Mouse (Mus musculus) thymus, postnatal 0 days (tissue): ENCODE data around the gene Shtn1. TPM values are rescaled to one million over a fixed set of nuclear protein-coding genes. Genes with fewer than 3 reads are reported as not detected.
A peak's percentile ranks its signal among the peaks of the same experiment; 100 is the strongest.

Source experiments
- DNase-seq: peaks from one replicate; pipeline ENCODE4 v3.0.0-alpha.2; 2015; ENCODE audit warnings: low spot score
- polyA plus RNA-seq: library from polyadenylated mRNA; unstranded; fragments of >200 nt; fragmentation: Nextera tagmentation; extraction: Ambion mirVana; gene quantifications from 2 replicates; pipeline ENCODE4 v1.2.1, GENCODE M21; 2015

Gene Shtn1
- polyA plus RNA-seq, 1 experiment from 2014 or later, result 2.3 TPM

DNA sequence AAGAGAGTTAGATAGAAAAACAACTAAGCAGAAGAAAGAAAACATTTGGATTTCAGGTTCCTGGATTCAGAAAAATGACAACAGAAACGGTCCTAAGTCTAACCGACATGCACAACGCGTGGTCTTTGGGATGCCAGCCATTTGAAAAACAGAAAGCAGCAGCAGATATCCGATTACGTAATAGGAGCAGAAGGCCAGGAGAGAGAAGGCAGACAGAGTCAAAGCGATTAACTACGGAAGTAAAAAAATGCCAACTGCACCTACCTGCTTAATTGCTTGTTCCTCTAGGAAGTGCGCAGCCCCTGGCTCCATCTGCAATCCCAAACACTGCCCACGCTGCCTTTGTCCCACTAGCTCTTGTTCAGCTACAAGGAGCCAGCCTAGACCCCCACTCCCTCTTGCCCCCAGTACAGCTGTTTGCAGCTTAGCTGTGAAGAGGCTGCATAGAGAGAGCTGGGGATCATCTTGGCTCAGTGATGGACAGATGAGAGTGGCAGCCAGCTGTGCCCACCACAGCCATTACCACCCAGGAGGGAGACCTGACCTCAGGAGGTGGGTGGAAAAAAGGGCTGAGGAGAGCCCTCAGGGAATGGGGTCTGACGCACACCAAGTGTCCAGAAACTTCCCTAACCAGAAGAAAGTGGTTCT is 100.6 kb downstream of the Shtn1 start:
- DNase-seq, result no peak

GRCm38 (mm10) chr19:58974126-58974525 is 101.8 kb downstream of the Shtn1 start:
- no peak for DNase-seq

DNA sequence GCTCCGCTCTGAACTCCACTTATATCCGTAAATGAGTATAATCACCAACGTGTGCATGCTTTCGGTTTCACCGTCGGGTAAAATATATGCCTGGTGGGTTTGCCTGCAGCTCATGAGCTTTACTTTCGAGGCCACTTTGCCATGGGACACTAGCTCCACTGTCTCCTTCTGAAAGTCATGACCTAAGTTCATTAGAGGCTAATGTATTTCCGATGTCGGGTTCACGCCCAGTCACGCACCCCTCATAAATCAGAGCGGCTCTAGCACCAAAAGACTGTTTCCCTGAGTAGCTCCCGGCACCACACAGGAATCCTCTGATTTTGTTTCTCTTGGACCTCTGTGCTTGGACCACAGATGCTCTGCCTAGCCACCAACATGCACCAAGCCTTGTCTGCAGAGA is 105.1 kb downstream of the Shtn1 start:
- DNase-seq, result no peak

DNA sequence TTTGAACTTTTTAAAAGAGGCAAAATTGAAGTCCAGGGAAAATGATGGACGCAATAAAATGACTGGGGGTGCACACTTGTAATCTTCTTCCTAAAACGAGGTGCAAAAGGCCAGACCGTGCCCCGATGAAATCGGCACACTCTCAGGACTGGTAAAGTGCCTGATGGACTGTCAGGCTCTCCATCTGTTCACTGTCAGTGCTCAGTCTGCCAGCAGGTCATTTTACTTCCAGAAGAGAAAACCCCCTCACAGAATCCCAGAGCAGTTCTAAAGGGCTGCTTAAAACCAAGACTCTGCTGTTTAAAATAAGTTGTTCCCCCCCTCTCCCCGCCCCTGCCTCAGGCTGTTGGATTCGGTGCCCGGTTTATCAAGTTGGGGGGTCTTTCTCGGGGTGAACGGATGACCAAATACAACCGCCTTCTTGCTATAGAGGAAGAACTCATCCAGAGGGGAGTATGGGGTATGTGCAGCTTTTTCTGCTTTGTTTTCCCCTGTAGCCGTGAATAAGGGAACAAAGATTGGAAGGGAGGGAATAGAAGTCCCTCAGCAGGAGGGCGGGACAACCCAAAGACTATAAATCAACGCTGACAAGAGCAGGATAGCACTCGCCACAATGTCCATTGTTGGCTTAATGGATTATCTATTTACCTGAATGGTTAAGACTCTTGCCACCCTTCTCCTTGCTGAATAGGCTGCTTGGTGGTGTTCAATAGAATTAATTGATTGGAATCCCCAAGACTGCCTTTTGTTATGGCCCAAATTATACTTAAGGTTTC is 107.0 kb downstream of the Shtn1 start:
- DNase-seq, result no peak

- no peak for DNase-seq
Observed at GRCm38 (mm10) chr19:58963011-58963410, 112.9 kb downstream of the Shtn1 start.

DNA sequence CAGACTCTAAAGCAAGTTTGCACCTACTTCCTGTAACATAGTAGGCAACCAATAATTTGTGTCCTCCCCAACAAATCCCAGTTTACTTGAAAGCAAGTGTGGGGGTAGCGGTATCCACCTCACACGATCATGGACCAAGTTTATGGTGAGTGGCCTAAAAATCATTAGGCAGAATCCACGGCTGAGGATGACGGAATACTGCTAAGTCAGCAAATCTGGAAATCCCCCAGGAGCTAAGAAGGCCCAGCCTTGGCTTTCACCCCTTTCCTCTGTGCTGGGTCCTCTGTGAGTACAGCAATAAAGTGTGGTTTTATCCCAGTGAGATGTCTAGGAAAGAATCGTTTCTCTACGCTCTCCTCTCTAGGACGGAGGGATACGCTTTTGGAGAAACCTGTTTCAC is 121.1 kb downstream of the Shtn1 start:
- DNase-seq, result no peak

- no peak for DNase-seq
Observed at GRCm38 (mm10) chr19:58952236-58952635, 123.7 kb downstream of the Shtn1 start.

- DNase-seq, result no peak
Observed at GRCm38 (mm10) chr19:58951521-58951920, 124.4 kb downstream of the Shtn1 start.

- no peak for DNase-seq
Observed at GRCm38 (mm10) chr19:58945959-58946358, 129.9 kb downstream of the Shtn1 start.

- peak; percentile 94 for DNase-seq
Observed at GRCm38 (mm10) chr19:58942841-58943828, 132.8 kb downstream of the Shtn1 start, which contains the start of the genes Eno4 and Hspa12a. Eno4 (plus strand) TSS chr19:58943425. Hspa12a (minus strand) TSS chr19:58943654.

DNA sequence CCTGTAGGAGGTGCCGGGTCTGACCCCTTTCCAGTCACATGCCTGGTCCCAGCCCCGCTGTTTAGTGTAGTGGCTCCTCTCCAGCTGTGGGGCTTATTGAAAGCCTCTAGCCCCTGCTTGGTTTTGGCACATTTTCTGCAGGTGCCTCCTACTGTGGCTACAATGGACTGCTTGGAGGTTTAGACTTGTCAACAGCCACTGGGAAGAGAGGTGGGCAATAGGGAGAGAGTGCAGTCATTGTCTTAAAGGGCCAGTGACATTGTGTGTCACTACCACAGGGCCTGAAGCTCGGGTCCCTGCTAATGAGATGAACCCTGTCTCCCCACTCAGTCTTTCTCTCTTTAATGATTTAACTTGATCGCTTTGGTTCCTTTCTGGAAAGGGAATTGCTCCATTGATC is 142.8 kb downstream of the Shtn1 start:
- DNase-seq, result no peak

GRCm38 (mm10) chr19:58931081-58931800 is 144.7 kb downstream of the Shtn1 start:
- DNase-seq, result no peak

Other genes starting within 250 kb of the Shtn1 start
- gene Eno4, start 132.7 kb downstream of the Shtn1 start, polyA plus RNA-seq, result 0.12 and 0.24 TPM in 2 replicates
- gene Hspa12a, start 132.4 kb downstream of the Shtn1 start, polyA plus RNA-seq, result 0.72 and 0.99 TPM in 2 replicates
- gene Vax1, start 94.0 kb upstream of the Shtn1 start, polyA plus RNA-seq, result not detected in 2 replicates
- not detected in 2 replicates for gene Kcnk18, start 143.1 kb upstream of the Shtn1 start, polyA plus RNA-seq
- gene Slc18a2, start 184.8 kb upstream of the Shtn1 start, polyA plus RNA-seq, result 3.6 and 4.5 TPM in 2 replicates
- gene Rps12-ps3, start 246.2 kb upstream of the Shtn1 start, polyA plus RNA-seq, result 14.3 and 15.9 TPM in 2 replicates